Mouse (Mus musculus): ENCODE data around the gene Ap1g2. TPM values are rescaled to one million over a fixed set of nuclear protein-coding genes. Genes with fewer than 3 reads are reported as not detected.

Gene Ap1g2
- polyA plus RNA-seq, 1 experiment from 2014 or later, result 28.7 TPM

- Histone ChIP-seq H3K27me3 (ENCODE audit: control insufficient read depth, insufficient read depth, low read length) (no peaks in the 10 kb centered on the region), H3K4me3 (ENCODE audit: low read depth, low read length) (no peak overlapping the region), H3K9me3 (ENCODE audit: control insufficient read depth, low read depth, low read length) (no peaks in the 10 kb centered on the region), H3K4me2 (replicated peaks; ENCODE audit: low read depth, low read length) (no peak overlapping the region), H3K36me3 (ENCODE audit: control insufficient read depth, insufficient read depth, low read length) (no peaks in the 10 kb centered on the region), H3K27ac (ENCODE audit: low read length) (no peak overlapping the region), H3K4me1 (ENCODE audit: control insufficient read depth, insufficient read depth, low read length) (no peaks in the 10 kb centered on the region), H3K9ac (replicated peaks; ENCODE audit: low read depth, low read length) (no peak overlapping the region)
- WGBS, result 86% methylated on average over 17 of the region's 17 CpGs
- ATAC-seq (ENCODE audit: insufficient number of reproducible peaks, insufficient read depth, low FRiP score, low read depth), result no peak
Observed at GRCm38 (mm10) chr14:55053708-55054190, 52.6 kb downstream of the Ap1g2 start.

- no peaks in the 10 kb centered on the region for H3K27me3 ChIP-seq (ENCODE audit: control insufficient read depth, insufficient read depth, low read length)
- H3K9me3 ChIP-seq (ENCODE audit: control insufficient read depth, low read depth, low read length), result no peaks in the 10 kb centered on the region
- H3K4me3 ChIP-seq (ENCODE audit: low read depth, low read length), result no peak overlapping the region
- ATAC-seq (ENCODE audit: insufficient number of reproducible peaks, insufficient read depth, low FRiP score, low read depth), result no peak
- no peak overlapping the region for H3K9ac ChIP-seq (replicated peaks; ENCODE audit: low read depth, low read length)
- H3K4me2 ChIP-seq (replicated peaks; ENCODE audit: low read depth, low read length), result no peak overlapping the region
- no peaks in the 10 kb centered on the region for H3K36me3 ChIP-seq (ENCODE audit: control insufficient read depth, insufficient read depth, low read length)
- H3K27ac ChIP-seq (ENCODE audit: low read length), result no peak overlapping the region
- H3K4me1 ChIP-seq (ENCODE audit: control insufficient read depth, insufficient read depth, low read length), result no peaks in the 10 kb centered on the region
- 80% methylated on average over 4 of the region's 4 CpGs for WGBS
Observed at GRCm38 (mm10) chr14:55053050-55053449, 53.3 kb downstream of the Ap1g2 start.

- H3K27ac ChIP-seq (ENCODE audit: low read length), result no peak overlapping the region
- no peak overlapping the region for H3K4me3 ChIP-seq (ENCODE audit: low read depth, low read length)
- 82% methylated on average over 9 of the region's 9 CpGs for WGBS
- no peaks in the 10 kb centered on the region for H3K36me3 ChIP-seq (ENCODE audit: control insufficient read depth, insufficient read depth, low read length)
- no peak for ATAC-seq (ENCODE audit: insufficient number of reproducible peaks, insufficient read depth, low FRiP score, low read depth)
- no peaks in the 10 kb centered on the region for H3K4me1 ChIP-seq (ENCODE audit: control insufficient read depth, insufficient read depth, low read length)
- no peaks in the 10 kb centered on the region for H3K9me3 ChIP-seq (ENCODE audit: control insufficient read depth, low read depth, low read length)
- H3K27me3 ChIP-seq (ENCODE audit: control insufficient read depth, insufficient read depth, low read length), result no peaks in the 10 kb centered on the region
- H3K4me2 ChIP-seq (replicated peaks; ENCODE audit: low read depth, low read length), result no peak overlapping the region
- H3K9ac ChIP-seq (replicated peaks; ENCODE audit: low read depth, low read length), result no peak overlapping the region
Observed at GRCm38 (mm10) chr14:55052496-55052895, 53.9 kb downstream of the Ap1g2 start.

Other genes with a start within 250 kb of the Ap1g2 start
- 7.9 and 9.2 TPM in 2 replicates for gene Homez, start 235.6 kb downstream of the Ap1g2 start, polyA plus RNA-seq (2014; fragmentation: Nextera tagmentation; extraction: Ambion mirVana)
- gene Ppp1r3e, start 229.0 kb downstream of the Ap1g2 start, polyA plus RNA-seq (2014; fragmentation: Nextera tagmentation; extraction: Ambion mirVana), result 2.8 and 2.9 TPM in 2 replicates
- 6.1 and 6.2 TPM in 2 replicates for gene Bcl2l2, start 223.2 kb downstream of the Ap1g2 start, polyA plus RNA-seq (2014; fragmentation: Nextera tagmentation; extraction: Ambion mirVana)
- gene Gm20521, start 223.2 kb downstream of the Ap1g2 start, polyA plus RNA-seq (2014; fragmentation: Nextera tagmentation; extraction: Ambion mirVana), result not detected in 2 replicates
- gene Pabpn1, start 214.1 kb downstream of the Ap1g2 start, polyA plus RNA-seq (2014; fragmentation: Nextera tagmentation; extraction: Ambion mirVana), result 136 and 152 TPM in 2 replicates
- gene Slc22a17, start 193.5 kb downstream of the Ap1g2 start, polyA plus RNA-seq (2014; fragmentation: Nextera tagmentation; extraction: Ambion mirVana), result 44.9 and 51.3 TPM in 2 replicates
- gene Efs, start 180.5 kb downstream of the Ap1g2 start, polyA plus RNA-seq (2014; fragmentation: Nextera tagmentation; extraction: Ambion mirVana), result 40.1 and 41.0 TPM in 2 replicates
- 0.32 TPM in 1 of 2 replicates, not detected in the other for gene Il25, start 173.9 kb downstream of the Ap1g2 start, polyA plus RNA-seq (2014; fragmentation: Nextera tagmentation; extraction: Ambion mirVana)
- gene Cmtm5, start 170.3 kb downstream of the Ap1g2 start, polyA plus RNA-seq (2014; fragmentation: Nextera tagmentation; extraction: Ambion mirVana), result 7.1 and 8.5 TPM in 2 replicates
- gene Myh6, start 139.7 kb downstream of the Ap1g2 start, polyA plus RNA-seq (2014; fragmentation: Nextera tagmentation; extraction: Ambion mirVana), result 0.75 and 1.00 TPM in 2 replicates
- not detected in 2 replicates for gene Gm17428, start 129.7 kb downstream of the Ap1g2 start, polyA plus RNA-seq (2014; fragmentation: Nextera tagmentation; extraction: Ambion mirVana)
- gene Myh7, start 112.0 kb downstream of the Ap1g2 start, polyA plus RNA-seq (2014; fragmentation: Nextera tagmentation; extraction: Ambion mirVana), result 5.9 and 7.7 TPM in 2 replicates
- gene Ngdn, start 91.1 kb downstream of the Ap1g2 start, polyA plus RNA-seq (2014; fragmentation: Nextera tagmentation; extraction: Ambion mirVana), result 66.4 and 75.7 TPM in 2 replicates
- 6.0 and 6.6 TPM in 2 replicates for gene Zfhx2, start 14.3 kb downstream of the Ap1g2 start, polyA plus RNA-seq (2014; fragmentation: Nextera tagmentation; extraction: Ambion mirVana)
- gene Thtpa, start 11.8 kb downstream of the Ap1g2 start, polyA plus RNA-seq (2014; fragmentation: Nextera tagmentation; extraction: Ambion mirVana), result 19.8 and 25.0 TPM in 2 replicates
- gene Jph4, start 10.3 kb upstream of the Ap1g2 start, polyA plus RNA-seq (2014; fragmentation: Nextera tagmentation; extraction: Ambion mirVana), result 2.6 and 2.7 TPM in 2 replicates
- gene Dhrs2, start 115.4 kb upstream of the Ap1g2 start, polyA plus RNA-seq (2014; fragmentation: Nextera tagmentation; extraction: Ambion mirVana), result 0.19 and 0.41 TPM in 2 replicates